Mouse (Mus musculus) layer of hippocampus, postnatal 36 days (tissue): ENCODE data around the gene Klc3. TPM values are rescaled to one million over a fixed set of nuclear protein-coding genes. Genes with fewer than 3 reads are reported as not detected.

Experiments
- DNase-seq, 2 experiments: peaks; one replicate each; pipeline ENCODE4 v3.0.0; 2022
- microRNA-seq, 2 experiments: library from miRNA; unstranded; fragments of <30 nt; microRNA quantifications; one replicate each; pipeline ENCODE4 v1.2.0; 2021
- total RNA-seq, 2 experiments: library from RNA; stranded (reverse); gene quantifications; 2 replicates each; pipeline ENCODE4 v1.2.3; 2021

Klc3 gene
- total RNA-seq, 2 experiments from 2014 or later = 3.1 to 3.4 TPM

- DNase-seq = peak; percentile 64 to 74
These were observed 43.8 kb downstream of the Klc3 start for GRCm38 (mm10) chr7:19359892-19360641.

DNA sequence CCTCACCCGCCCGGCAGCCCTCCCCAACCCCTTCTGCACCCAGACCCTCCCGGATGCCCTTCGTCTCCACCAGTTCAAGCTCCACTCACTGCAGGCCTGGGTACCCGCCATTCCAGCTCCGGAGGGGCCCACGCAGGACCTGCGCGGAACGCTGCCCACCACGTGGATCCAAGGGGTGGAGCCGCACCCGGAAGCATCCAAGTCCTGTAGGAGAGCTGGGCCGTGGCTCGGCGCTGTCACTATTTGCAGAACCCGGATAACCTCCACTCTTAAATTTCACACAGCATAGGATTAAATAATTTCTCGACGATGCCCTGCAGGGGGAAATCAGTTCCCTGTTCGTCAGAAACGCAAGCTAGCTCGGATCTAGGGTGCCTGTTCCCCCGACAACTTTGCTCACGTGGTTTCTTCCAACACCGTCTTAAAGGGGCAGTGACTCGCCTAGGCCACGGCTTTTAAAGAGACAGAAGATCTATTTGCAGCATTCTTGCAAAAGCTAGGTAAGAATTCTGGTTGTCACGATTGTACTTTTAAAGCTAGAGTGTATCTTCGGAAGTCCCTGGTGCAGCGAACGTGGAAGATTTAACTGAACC is 44.5 kb downstream of the Klc3 start, which contains the start of the genes Cd3eap and Ppp1r13l:
TSS of gene Cd3eap (minus strand) at position 185 of the 593 bp plus-strand sequence.
TSS of gene Ppp1r13l (plus strand) at position 451 of the 593 bp plus-strand sequence.
- DNase-seq = peak; percentile 89 to 90

- no peak for DNase-seq
These were observed 45.3 kb downstream of the Klc3 start for GRCm38 (mm10) chr7:19358634-19359033.

DNA sequence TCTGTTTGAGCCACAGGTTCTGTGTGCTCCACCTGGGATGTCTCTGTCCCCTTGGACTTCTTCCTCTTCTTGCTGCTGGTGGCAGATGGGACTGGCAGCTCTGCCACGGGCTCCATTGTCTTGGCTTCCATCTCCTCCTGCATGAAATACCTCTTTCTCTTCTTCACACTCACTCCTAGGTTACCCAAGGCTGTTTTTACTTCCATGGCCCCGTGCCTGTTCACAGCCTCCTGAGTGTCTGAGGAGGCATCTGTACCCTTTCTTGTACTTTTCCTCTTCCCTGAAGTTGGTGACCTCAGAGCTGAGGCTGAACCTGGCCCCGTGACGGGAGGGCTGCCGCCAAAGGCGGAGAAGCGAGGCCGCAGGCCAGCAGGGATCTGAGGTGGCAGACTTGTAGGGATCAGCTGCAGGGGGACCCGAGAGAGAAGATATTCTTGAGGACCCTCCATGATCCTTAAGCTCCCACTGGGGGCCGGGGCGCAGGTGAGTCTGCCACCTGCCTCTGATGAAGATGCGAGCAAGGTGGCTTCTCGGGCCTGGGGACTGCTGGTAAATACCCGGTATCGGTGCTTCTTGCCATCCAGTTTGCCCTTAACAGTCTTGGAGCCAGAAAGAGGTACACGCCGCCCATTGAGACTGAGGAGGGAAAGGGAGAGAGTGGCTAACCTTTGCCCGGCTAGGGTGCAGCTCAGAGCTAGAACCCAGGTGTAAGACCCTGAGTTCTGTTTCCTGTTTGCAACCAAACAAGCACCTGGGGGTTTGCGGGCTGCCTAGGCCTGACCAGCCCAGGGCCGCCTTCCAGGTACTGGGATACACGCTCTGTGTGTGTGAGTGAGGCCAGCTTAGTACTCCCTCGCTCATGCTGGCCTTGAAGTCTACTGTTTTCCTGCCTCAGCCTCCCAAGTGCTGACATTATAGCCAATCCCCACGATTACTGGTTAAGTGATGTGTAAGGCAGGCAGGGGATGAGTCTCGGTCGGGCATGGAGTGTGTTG is 46.2 kb downstream of the Klc3 start:
- DNase-seq = no peak

GRCm38 (mm10) chr7:19356311-19356710 is 47.6 kb downstream of the Klc3 start:
- DNase-seq = no peak

- DNase-seq = no peak
These were observed 48.9 kb downstream of the Klc3 start for GRCm38 (mm10) chr7:19354991-19355390.

GRCm38 (mm10) chr7:19350221-19350620 is 53.7 kb downstream of the Klc3 start:
- DNase-seq = no peak

- no peak for DNase-seq
These were observed 54.6 kb downstream of the Klc3 start for GRCm38 (mm10) chr7:19349188-19349915.

DNA sequence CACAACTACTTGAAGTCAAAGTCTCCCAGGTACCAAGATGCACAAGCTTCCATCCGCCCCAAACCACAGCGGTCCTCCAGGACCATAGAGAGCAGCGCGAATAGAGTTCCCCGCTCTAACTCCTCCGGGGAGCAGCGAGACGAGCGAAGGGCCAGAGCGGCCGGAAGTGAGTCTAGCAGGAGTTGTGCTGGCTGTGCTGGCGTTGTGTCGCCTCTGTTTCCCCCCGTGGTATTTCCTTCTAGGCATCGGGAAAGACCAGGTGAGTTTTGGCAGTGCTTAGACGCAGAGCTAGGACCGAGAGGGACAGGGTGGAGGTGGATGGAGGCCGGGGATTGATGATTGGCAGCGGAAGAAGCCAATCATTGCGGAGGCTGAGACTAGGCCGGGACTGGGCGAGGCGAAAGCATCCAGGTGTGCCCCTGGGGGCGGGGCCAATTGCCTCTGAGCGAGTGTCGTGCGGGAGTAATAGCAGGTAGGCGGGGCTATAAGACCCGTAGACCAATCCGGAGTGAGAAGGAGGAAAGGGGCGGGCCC is 58.9 kb downstream of the Klc3 start:
- DNase-seq = peak; percentile 92 to 94

Small RNAs within 50 kb of the gene (microRNA-seq; reads per million reads assigned to microRNA genes)
- gene Mir343 = 0 reads per million in 2 experiments

Other genes starting within 250 kb of the Klc3 start
- 1 to 10 TPM in 1 of 2 experiments, under 1 TPM in 1; 0.62 to 1.9 TPM for gene Gipr, start 238.0 kb downstream of the Klc3 start, total RNA-seq
- gene Eml2, start 227.7 kb downstream of the Klc3 start, total RNA-seq = 100 to 1,000 TPM; 145 to 149 TPM
- 1 to 10 TPM; 2.4 to 2.5 TPM for gene Gpr4, start 191.6 kb downstream of the Klc3 start, total RNA-seq
- 10 to 100 TPM; 40.5 to 40.8 TPM for gene Opa3, start 175.8 kb downstream of the Klc3 start, total RNA-seq
- 10 to 100 TPM; 15.2 to 21.2 TPM for gene Vasp, start 132.3 kb downstream of the Klc3 start, total RNA-seq
- gene Ppm1n, start 124.0 kb downstream of the Klc3 start, total RNA-seq = under 1 TPM; 0.20 to 0.33 TPM
- 10 to 100 TPM; 89.7 to 91.3 TPM for gene Rtn2, start 121.5 kb downstream of the Klc3 start, total RNA-seq
- 10 to 100 TPM; 12.6 to 18.8 TPM for gene Fosb, start 94.1 kb downstream of the Klc3 start, total RNA-seq
- gene Ercc1, start 59.3 kb downstream of the Klc3 start, total RNA-seq = 10 to 100 TPM; 44.4 to 53.4 TPM
- 10 to 100 TPM; 17.6 to 19.4 TPM for gene Cd3eap, start 44.6 kb downstream of the Klc3 start, total RNA-seq
- gene Ppp1r13l, start 44.4 kb downstream of the Klc3 start, total RNA-seq = 1 to 10 TPM; 6.0 to 7.0 TPM
- gene Ercc2, start 22.1 kb downstream of the Klc3 start, total RNA-seq = 10 to 100 TPM; 36.2 to 37.1 TPM
- gene Ckm, start 672 bp upstream of the Klc3 start, total RNA-seq = under 1 TPM in 1 of 2 experiments, not detected in 1; 0.27 TPM
- gene Mark4, start 54.7 kb upstream of the Klc3 start, total RNA-seq = 100 to 1,000 TPM in 1 of 2 experiments, 10 to 100 TPM in 1; 90.6 to 102 TPM
- under 1 TPM; 0.18 to 0.20 TPM for gene Exoc3l2, start 59.2 kb upstream of the Klc3 start, total RNA-seq
- gene Bloc1s3, start 104.3 kb upstream of the Klc3 start, total RNA-seq = 1 to 10 TPM; 6.8 to 6.9 TPM
- 10 to 100 TPM; 19.8 to 21.5 TPM for gene Trappc6a, start 104.3 kb upstream of the Klc3 start, total RNA-seq
- under 1 TPM; 0.37 to 0.48 TPM for gene Nkpd1, start 113.7 kb upstream of the Klc3 start, total RNA-seq
- gene Ppp1r37, start 159.0 kb upstream of the Klc3 start, total RNA-seq = 100 to 1,000 TPM; 113 to 120 TPM
- gene Zfp296, start 173.2 kb upstream of the Klc3 start, total RNA-seq = under 1 TPM; 0.33 to 0.75 TPM
- gene Gemin7, start 173.5 kb upstream of the Klc3 start, total RNA-seq = 10 to 100 TPM; 44.2 to 46.1 TPM
- gene Clasrp, start 200.4 kb upstream of the Klc3 start, total RNA-seq = 100 to 1,000 TPM in 1 of 2 experiments, 10 to 100 TPM in 1; 90.1 to 103 TPM
- 10 to 100 TPM in 1 of 2 experiments, 1 to 10 TPM in 1; 7.3 to 10.2 TPM for gene Relb, start 225.3 kb upstream of the Klc3 start, total RNA-seq